In the genomic region with DNA sequence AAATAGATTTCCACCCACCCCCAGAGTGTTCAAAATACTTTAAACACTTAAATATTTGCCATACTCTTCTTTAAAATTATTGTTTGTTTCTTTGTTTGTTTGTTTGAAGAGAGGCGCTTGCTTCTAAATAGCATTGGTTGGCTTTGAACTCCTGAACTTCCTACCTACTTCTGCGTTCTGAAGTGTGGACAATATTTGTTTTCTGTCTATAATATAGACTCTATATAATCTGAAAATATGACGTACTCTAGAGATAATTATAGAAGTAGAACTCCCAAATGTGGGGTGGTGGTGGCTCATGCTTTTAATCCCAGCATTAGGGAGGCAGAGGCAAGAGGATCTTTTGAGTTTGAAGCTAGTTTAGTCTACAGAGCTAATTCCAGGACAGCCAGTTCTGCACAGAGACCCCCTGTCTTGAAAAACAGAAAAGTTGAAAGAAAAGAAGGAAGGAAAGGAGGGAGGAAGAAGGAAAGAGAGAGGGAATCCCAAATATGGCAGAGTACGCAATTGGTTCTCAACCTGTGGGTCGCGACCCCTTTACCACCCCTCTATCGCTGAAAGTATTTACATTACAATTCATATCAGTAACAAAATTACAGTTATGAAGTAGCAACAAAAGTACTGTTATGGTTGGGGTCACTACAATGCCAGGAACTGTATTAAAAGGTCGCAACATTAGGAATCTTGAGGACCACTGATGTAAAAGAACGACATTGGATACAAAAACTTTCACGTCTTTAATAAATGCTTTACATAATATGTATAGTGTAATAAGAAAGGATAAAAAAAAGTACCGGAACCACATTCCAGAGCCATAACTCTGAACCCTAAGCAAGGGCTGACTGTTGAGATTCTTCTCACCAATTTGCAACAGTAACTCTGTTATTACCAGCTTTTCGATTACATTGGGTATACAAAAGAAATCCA, we compare ENCODE assay signal across 8 mouse cellular contexts. TPM values are rescaled to one million over a fixed set of nuclear protein-coding genes. Genes with fewer than 3 reads are reported as not detected.
DNase-seq lines count a peak whose midpoint lies in the region; ATAC-seq and TF ChIP-seq lines count a peak whose summit lies in the region.

No protein-coding gene starts in this region.

- no peak for DNase-seq in liver, adult 2 months (ENCODE audit: extremely low read depth, low read depth, low spot score)
- no peak for DNase-seq in liver
- DNase-seq in embryonic facial prominence, embryonic 11.5 days (ENCODE audit: low spot score): peak; percentile 42
- DNase-seq in intestine, embryonic 14.5 days (ENCODE audit: low spot score): no peak
- no peak for DNase-seq in c-Kit-positive CD71-positive TER-119-positive erythroid progenitor cells, embryonic 14.5 days (ENCODE audit: low spot score)
- no peak for DNase-seq in adrenal gland, adult (ENCODE audit: inconsistent age in 2 of 2, low spot score in 1 of 2)
- DNase-seq in left cerebral cortex, postnatal 25 days (ENCODE audit: low spot score in 2 of 2): no peak

- no peak overlapping the region for H3ac ChIP-seq in myocyte (ENCODE audit: control insufficient read depth, insufficient read length)

- H3K4me2 ChIP-seq in embryonic facial prominence, embryonic 11.5 days (ENCODE audit: low read depth, low read length): no peak overlapping the region
- H3K4me2 ChIP-seq in intestine, embryonic 14.5 days (ENCODE audit: low read length): peak overlapping the region; percentile 60
- H3K4me2 ChIP-seq in myocyte (ENCODE audit: low read depth): peak overlapping the region; percentile 77

- TF ChIP-seq POLR2A in liver, adult 2 months (IDR thresholded peaks at IDR 0.05; ENCODE audit: extremely low read depth, insufficient read depth, low read length): no peak
- TF ChIP-seq POLR2A in myocyte (IDR thresholded peaks at IDR 0.05; ENCODE audit: insufficient read length, low read depth): no peak

- no peaks in the 10 kb centered on the region for H3K27me3 ChIP-seq in liver, adult 2 months (ENCODE audit: control insufficient read depth, insufficient read depth, low read length)
- no peaks in the 10 kb centered on the region for H3K27me3 ChIP-seq in embryonic facial prominence, embryonic 11.5 days (ENCODE audit: control insufficient read depth, insufficient read depth, low read length)
- H3K27me3 ChIP-seq in intestine, embryonic 14.5 days (replicated peaks; ENCODE audit: control insufficient read depth, insufficient read depth, low read length): no peaks in the 10 kb centered on the region
- no peaks in the 10 kb centered on the region for H3K27me3 ChIP-seq in myocyte (ENCODE audit: control insufficient read depth, insufficient read depth, insufficient read length)

- H3K4me3 ChIP-seq in liver, adult 2 months (ENCODE audit: insufficient read depth, low read depth, low read length): peak overlapping the region; percentile 26; the same call in 1 of the 2 replicates
- H3K4me3 ChIP-seq in embryonic facial prominence, embryonic 11.5 days (ENCODE audit: low read depth, low read length): peak overlapping the region; percentile 21
- H3K4me3 ChIP-seq in intestine, embryonic 14.5 days (ENCODE audit: low read depth, low read length): peak overlapping the region; percentile 92
- H3K4me3 ChIP-seq in myocyte: peak overlapping the region; percentile 90

- 51% methylated on average over 12 of the region's 12 CpGs for WGBS in liver, adult 2 months
- 38% methylated on average over 12 of the region's 12 CpGs for WGBS in embryonic facial prominence, embryonic 11.5 days
- 34% methylated on average over 12 of the region's 12 CpGs for WGBS in intestine, embryonic 14.5 days

- H3K27ac ChIP-seq in liver, adult 2 months (replicated peaks; ENCODE audit: insufficient read depth, low read depth, low read length): no peak overlapping the region
- no peak overlapping the region for H3K27ac ChIP-seq in embryonic facial prominence, embryonic 11.5 days (replicated peaks; ENCODE audit: low read depth, low read length)
- no peak overlapping the region for H3K27ac ChIP-seq in intestine, embryonic 14.5 days (ENCODE audit: low read depth)

- no peaks in the 10 kb centered on the region for H3K9me3 ChIP-seq in embryonic facial prominence, embryonic 11.5 days (replicated peaks; ENCODE audit: control insufficient read depth, low read length)
- H3K9me3 ChIP-seq in intestine, embryonic 14.5 days (ENCODE audit: control insufficient read depth, low read length): no peaks in the 10 kb centered on the region

- intact Hi-C loops in left cerebral cortex, postnatal 25 days (cut with DNase I): no loop called here

- ATAC-seq in embryonic facial prominence, embryonic 11.5 days (replicated peaks; ENCODE audit: insufficient number of reproducible peaks, low FRiP score, low TSS enrichment, low read depth): no peak
- ATAC-seq in intestine, embryonic 14.5 days (replicated peaks; ENCODE audit: low FRiP score, low TSS enrichment, low read depth): no peak

- H3K36me3 ChIP-seq in liver, adult 2 months (ENCODE audit: control insufficient read depth, insufficient read depth, low read length): no peaks in the 10 kb centered on the region
- H3K36me3 ChIP-seq in embryonic facial prominence, embryonic 11.5 days (replicated peaks; ENCODE audit: control insufficient read depth, insufficient read depth, low read depth, low read length): no peaks in the 10 kb centered on the region
- H3K36me3 ChIP-seq in intestine, embryonic 14.5 days (ENCODE audit: control insufficient read depth, insufficient read depth, low read length): peaks cover 14% of the 10 kb centered on the region
- peaks cover 5% of the 10 kb centered on the region for H3K36me3 ChIP-seq in myocyte (ENCODE audit: control insufficient read depth, insufficient read depth)

- H3K9ac ChIP-seq in liver, adult 2 months (ENCODE audit: low read depth, low read length): no peak overlapping the region
- H3K9ac ChIP-seq in embryonic facial prominence, embryonic 11.5 days (replicated peaks; ENCODE audit: low read length): no peak overlapping the region
- peak overlapping the region; percentile 49 for H3K9ac ChIP-seq in intestine, embryonic 14.5 days (ENCODE audit: low read length)

- no peak for TF ChIP-seq CTCF in liver, adult 2 months (IDR thresholded peaks at IDR 0.05; ENCODE audit: low read depth, low read length)

- peaks cover 10% of the 10 kb centered on the region for H3K4me1 ChIP-seq in liver, adult 2 months (ENCODE audit: control insufficient read depth, insufficient read depth, low read length)
- H3K4me1 ChIP-seq in embryonic facial prominence, embryonic 11.5 days (ENCODE audit: control insufficient read depth, insufficient read depth, low read length): no peaks in the 10 kb centered on the region
- H3K4me1 ChIP-seq in intestine, embryonic 14.5 days (replicated peaks; ENCODE audit: control insufficient read depth, insufficient read depth, low read length): peaks cover 12% of the 10 kb centered on the region

- H3K79me2 ChIP-seq in liver, adult 2 months (ENCODE audit: control insufficient read depth, insufficient read depth, low read length): peaks cover 4% of the 10 kb centered on the region; the same call in 1 of the 2 replicates
- peaks cover 36% of the 10 kb centered on the region for H3K79me2 ChIP-seq in myocyte (ENCODE audit: control insufficient read depth, insufficient read depth)

TF ChIP-seq in myocyte, 11 proteins besides CTCF, POLR2A, EP300 and RAD21 (continues in another document):
- TF ChIP-seq USF1 (IDR thresholded peaks at IDR 0.05; ENCODE audit: low read depth) (no peak), TCF12 (IDR thresholded peaks at IDR 0.05; ENCODE audit: insufficient read depth, poor library complexity, severe bottlenecking) (no peak), POLR2AphosphoS2 (IDR thresholded peaks at IDR 0.05; ENCODE audit: insufficient read length, low read depth) (no peak), MYOD1 (IDR thresholded peaks at IDR 0.05; ENCODE audit: control insufficient read depth in 1 of 3, insufficient read length in 2 of 3, low read depth in 2 of 3) (no peak), MAX (IDR thresholded peaks at IDR 0.05; ENCODE audit: low read depth) (no peak)

RNA-seq across cellular contexts. Expression of a gene that starts 1.1 kb away (rescaled TPM):
- total RNA-seq in liver, adult 2 months (2014; rRNA removed): 10.9 and 13.6 TPM in 2 replicates
- 2.7 and 4.0 TPM in 2 replicates for polyA plus RNA-seq in liver, adult 2 months (2012; rRNA removed)
- 228 and 232 TPM in 2 replicates for polyA plus RNA-seq in embryonic facial prominence, embryonic 11.5 days (2014; fragmentation: Nextera tagmentation; extraction: Ambion mirVana)
- 184 and 216 TPM in 2 replicates for polyA plus RNA-seq in intestine, embryonic 14.5 days (2014; fragmentation: Nextera tagmentation; extraction: Ambion mirVana)
- polyA plus RNA-seq in myocyte (2012; fragmentation: generic; extraction: Trizol): 12.8 TPM
- 100 to 1,000 TPM; 107 to 116 TPM for total RNA-seq in left cerebral cortex, postnatal 25 days (2021)

RNA-seq across cellular contexts. Expression of a gene that starts 6.0 kb away (rescaled TPM):
- total RNA-seq in liver, adult 2 months (2014; rRNA removed): 96.5 and 102 TPM in 2 replicates
- polyA plus RNA-seq in liver, adult 2 months (2012; rRNA removed): 60.4 and 74.6 TPM in 2 replicates
- polyA plus RNA-seq in embryonic facial prominence, embryonic 11.5 days (2014; fragmentation: Nextera tagmentation; extraction: Ambion mirVana): 73.6 and 78.3 TPM in 2 replicates
- polyA plus RNA-seq in intestine, embryonic 14.5 days (2014; fragmentation: Nextera tagmentation; extraction: Ambion mirVana): 81.6 and 87.9 TPM in 2 replicates
- polyA plus RNA-seq in myocyte (2012; fragmentation: generic; extraction: Trizol): 25.1 TPM
- total RNA-seq in left cerebral cortex, postnatal 25 days (2021): 100 to 1,000 TPM in 1 of 2 experiments, 10 to 100 TPM in 1; 95.3 to 104 TPM

RNA-seq across cellular contexts. Expression of a gene that starts 23.5 kb away (rescaled TPM):
- 0.83 TPM in 1 of 2 replicates, not detected in the other for total RNA-seq in liver, adult 2 months (2014; rRNA removed)
- polyA plus RNA-seq in liver, adult 2 months (2012; rRNA removed): 1.5 and 4.0 TPM in 2 replicates
- not detected in 2 replicates for polyA plus RNA-seq in embryonic facial prominence, embryonic 11.5 days (2014; fragmentation: Nextera tagmentation; extraction: Ambion mirVana)
- polyA plus RNA-seq in intestine, embryonic 14.5 days (2014; fragmentation: Nextera tagmentation; extraction: Ambion mirVana): not detected in 2 replicates
- not detected for polyA plus RNA-seq in myocyte (2012; fragmentation: generic; extraction: Trizol)
- total RNA-seq in left cerebral cortex, postnatal 25 days (2021): not detected

RNA-seq across cellular contexts. Expression of a gene that starts 31.8 kb away (rescaled TPM):
- total RNA-seq in liver, adult 2 months (2014; rRNA removed): 12.6 and 18.5 TPM in 2 replicates
- 25.9 and 37.9 TPM in 2 replicates for polyA plus RNA-seq in liver, adult 2 months (2012; rRNA removed)
- 760 and 783 TPM in 2 replicates for polyA plus RNA-seq in embryonic facial prominence, embryonic 11.5 days (2014; fragmentation: Nextera tagmentation; extraction: Ambion mirVana)
- polyA plus RNA-seq in intestine, embryonic 14.5 days (2014; fragmentation: Nextera tagmentation; extraction: Ambion mirVana): 787 and 872 TPM in 2 replicates
- polyA plus RNA-seq in myocyte (2012; fragmentation: generic; extraction: Trizol): 188 TPM
- 10 to 100 TPM; 58.9 to 62.2 TPM for total RNA-seq in left cerebral cortex, postnatal 25 days (2021)

RNA-seq across cellular contexts. Expression of a gene that starts 35.2 kb away (rescaled TPM):
- total RNA-seq in liver, adult 2 months (2014; rRNA removed): 10.1 and 10.2 TPM in 2 replicates
- 7.6 and 7.8 TPM in 2 replicates for polyA plus RNA-seq in liver, adult 2 months (2012; rRNA removed)
- polyA plus RNA-seq in embryonic facial prominence, embryonic 11.5 days (2014; fragmentation: Nextera tagmentation; extraction: Ambion mirVana): 23.8 and 25.1 TPM in 2 replicates
- polyA plus RNA-seq in intestine, embryonic 14.5 days (2014; fragmentation: Nextera tagmentation; extraction: Ambion mirVana): 21.4 and 26.5 TPM in 2 replicates
- polyA plus RNA-seq in myocyte (2012; fragmentation: generic; extraction: Trizol): 6.9 TPM
- total RNA-seq in left cerebral cortex, postnatal 25 days (2021): 10 to 100 TPM; 19.2 to 19.5 TPM

Comparison
In these comparisons a context has a peak if more than half of its experiments do, and no peak if none do; other contexts are left out.
1. H3K4me3 ChIP-seq: peak in every context shown above with its lines; median percentile 92 in intestine, embryonic 14.5 days; 90 in myocyte; 26 in liver, adult 2 months; 21 in embryonic facial prominence, embryonic 11.5 days.
2. RNA of a gene that starts 1.1 kb away (polyA plus RNA-seq): 228 to 232 TPM in embryonic facial prominence, embryonic 11.5 days and 184 to 216 TPM in intestine, embryonic 14.5 days; 12.8 TPM in myocyte (single experiment) and 2.7 to 4.0 TPM in liver, adult 2 months; every median in the first group is over 10 times any median in the second.